17 mouse cellular contexts compared by ENCODE assay signal in the genomic region with DNA sequence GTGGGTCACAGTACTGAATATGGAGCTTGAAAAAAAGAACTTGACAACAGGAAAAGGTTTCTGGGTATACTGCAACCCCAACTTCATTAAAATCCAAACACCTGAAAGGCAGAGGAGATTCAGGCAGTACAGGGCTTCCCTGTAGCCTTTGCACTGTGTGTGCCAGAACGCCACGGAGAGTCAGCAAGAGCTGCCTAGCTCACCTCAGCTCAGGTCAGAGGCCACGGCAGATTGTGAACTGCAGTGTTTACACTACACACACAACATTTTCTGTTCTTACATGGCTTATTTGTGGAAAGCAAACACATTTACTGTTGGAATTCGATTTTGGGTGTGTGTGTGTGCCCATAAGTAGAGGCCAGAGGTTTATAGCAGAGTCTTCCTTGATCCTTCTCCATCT. TPM values are rescaled to one million over a fixed set of nuclear protein-coding genes. Genes with fewer than 3 reads are reported as not detected.
"Had no signal": no experiment of that assay in that cellular context is flagged by ENCODE, and none has a peak within 500 bp of the region (broad histone marks: within the 10 kb centered on the region; RNA-seq: fewer than 3 reads in every experiment).

No protein-coding gene starts in this region.

- DNase-seq: lung, adult 18-20 months; lung, embryonic 14.5 days; lung, postnatal 10 days; lung, postnatal 4 days; right cerebral cortex, postnatal 14 days; thymus, adult 2 months; thymus, postnatal 25 days; thymus, postnatal 4 days had no signal

- H3K36me3 ChIP-seq: midbrain, embryonic 10.5 days; midbrain, embryonic 12.5 days; midbrain, embryonic 15.5 days; neural tube, embryonic 12.5 days; stomach, embryonic 15.5 days had no signal

- H3K4me1 ChIP-seq: neural tube, embryonic 12.5 days had no signal

- ATAC-seq: midbrain, embryonic 15.5 days had no signal

- H3K4me3 ChIP-seq: midbrain, embryonic 10.5 days; midbrain, embryonic 12.5 days; midbrain, embryonic 15.5 days; neural tube, embryonic 12.5 days; stomach, embryonic 15.5 days had no signal

- H3K27me3 ChIP-seq: midbrain, embryonic 15.5 days; neural tube, embryonic 12.5 days; stomach, embryonic 15.5 days had no signal

- H3K9me3 ChIP-seq: midbrain, embryonic 10.5 days; midbrain, embryonic 12.5 days; midbrain, embryonic 15.5 days; neural tube, embryonic 12.5 days; stomach, embryonic 15.5 days had no signal

- H3K9ac ChIP-seq: lung, embryonic 14.5 days; midbrain, embryonic 12.5 days; midbrain, embryonic 15.5 days; neural tube, embryonic 12.5 days; stomach, embryonic 15.5 days had no signal

- H3K27ac ChIP-seq: midbrain, embryonic 10.5 days; midbrain, embryonic 12.5 days; midbrain, embryonic 15.5 days; neural tube, embryonic 12.5 days; stomach, embryonic 15.5 days; stomach, postnatal 0 days had no signal

- H3K4me2 ChIP-seq: lung, embryonic 14.5 days; midbrain, embryonic 12.5 days; midbrain, embryonic 15.5 days; neural tube, embryonic 12.5 days; stomach, embryonic 15.5 days had no signal

RNA-seq across cellular contexts. Expression of a gene that starts 5.2 kb away (rescaled TPM):
- total RNA-seq: megakaryocyte-erythroid progenitor cell, adult 5-6 weeks; monocyte, adult 5-6 weeks; neutrophil, adult 5-6 weeks had no signal
